Mouse (Mus musculus) brain, embryonic 14.5 days (tissue): ENCODE measurements at regions not wholly inside any gene's neighbourhood (a gene's known extent, or its start where the extent isn't known, plus 50 kb on each side); places are given as distances from the start of the nearest gene placed in this dataset.

Source experiments
- CTCF ChIP-seq: fragments of 200-500 bp; IDR thresholded peaks from 2 replicates; pipeline ENCODE4 v1.5.1; 2012; ENCODE audit warnings: inconsistent platforms, mild to moderate bottlenecking, moderate library complexity, borderline replicate concordance; ENCODE audit not compliant: insufficient read depth, insufficient read length; ENCODE audit errors: extremely low read depth
- POLR2A ChIP-seq: fragments of 200-500 bp; IDR thresholded peaks from 2 replicates; pipeline ENCODE4 v1.6.1; 2012; ENCODE audit warnings: mild to moderate bottlenecking, inconsistent platforms, borderline replicate concordance; ENCODE audit not compliant: poor library complexity, insufficient read depth, insufficient read length, severe bottlenecking; ENCODE audit errors: extremely low read depth

GRCm38 (mm10) chr15:24876157-24876731 is 537.3 kb downstream of the Basp1 start:
- no peak for TF ChIP-seq POLR2A
- no peak for TF ChIP-seq CTCF
